Mouse (Mus musculus): ENCODE data around the gene Epm2a.

DNA sequence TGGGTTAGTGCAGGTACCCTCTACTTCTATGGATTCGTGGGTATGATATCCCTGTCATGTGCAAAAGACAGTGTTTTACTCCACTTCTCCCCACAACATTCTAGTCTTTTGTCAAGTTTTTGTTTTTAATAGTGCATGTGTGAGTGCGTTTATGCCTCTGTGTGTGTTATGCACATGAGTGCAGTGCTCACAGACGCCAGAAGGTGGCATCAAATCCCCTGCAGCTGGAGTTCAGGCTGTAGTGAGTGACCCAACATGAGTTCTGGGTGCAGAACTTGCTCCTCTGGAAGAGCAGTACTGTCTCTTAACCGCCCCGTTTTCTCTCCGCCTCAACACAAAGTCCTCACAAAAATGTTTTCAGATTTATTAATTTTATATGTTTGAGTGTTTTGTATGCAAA, 96.1 kb downstream of the Epm2a start:
- no peak for TF ChIP-seq CTCF (IDR thresholded peaks at IDR 0.05; ENCODE audit: control insufficient read depth, insufficient read depth, insufficient read length)
- TF ChIP-seq FOSL1 (IDR thresholded peaks at IDR 0.05; ENCODE audit: insufficient read depth, low read length, poor library complexity, severe bottlenecking), result no peak
- no peak for TF ChIP-seq MYOD1 (IDR thresholded peaks at IDR 0.05; ENCODE audit: control insufficient read depth, insufficient read length, low read depth)
- TF ChIP-seq CEBPB (IDR thresholded peaks at IDR 0.05; ENCODE audit: low read depth), result no peak
- TF ChIP-seq MAX (IDR thresholded peaks at IDR 0.05), result no peak
